Mouse (Mus musculus) embryo, embryonic 9.5 days (tissue): ENCODE results near the gene Catsperg2.
A peak's percentile ranks its signal among the peaks of the same experiment; 100 is the strongest.
"Not testable (repeated sequence)": the region's sequence is repeated elsewhere in the genome, so short reads cannot be mapped to it uniquely, and the experiment has no call there.

Experiments
- DNase-seq: peaks from one replicate; pipeline ENCODE4 v3.0.0-alpha.2; 2017; ENCODE audit errors: extremely low spot score

Gene Catsperg2

GRCm38 (mm10) chr7:29726860-29727259, at the start of gene Catsperg2:
Catsperg2 (minus strand) TSS chr7:29727032.
- not testable (repeated sequence) for DNase-seq

GRCm38 (mm10) chr7:29776568-29776967, 49.7 kb upstream of the Catsperg2 start:
- DNase-seq: no peak

GRCm38 (mm10) chr7:29774371-29774770, 47.5 kb upstream of the Catsperg2 start:
- DNase-seq: no peak

GRCm38 (mm10) chr7:29773503-29773902, 46.7 kb upstream of the Catsperg2 start:
- DNase-seq: no peak

GRCm38 (mm10) chr7:29768980-29769379, 42.1 kb upstream of the Catsperg2 start:
- DNase-seq: no peak

- peak; percentile 93 for DNase-seq
Measured at GRCm38 (mm10) chr7:29768090-29768900, 41.5 kb upstream of the Catsperg2 start, which contains the start of gene Zfp84. Zfp84 (plus strand) TSS chr7:29768552.

DNA sequence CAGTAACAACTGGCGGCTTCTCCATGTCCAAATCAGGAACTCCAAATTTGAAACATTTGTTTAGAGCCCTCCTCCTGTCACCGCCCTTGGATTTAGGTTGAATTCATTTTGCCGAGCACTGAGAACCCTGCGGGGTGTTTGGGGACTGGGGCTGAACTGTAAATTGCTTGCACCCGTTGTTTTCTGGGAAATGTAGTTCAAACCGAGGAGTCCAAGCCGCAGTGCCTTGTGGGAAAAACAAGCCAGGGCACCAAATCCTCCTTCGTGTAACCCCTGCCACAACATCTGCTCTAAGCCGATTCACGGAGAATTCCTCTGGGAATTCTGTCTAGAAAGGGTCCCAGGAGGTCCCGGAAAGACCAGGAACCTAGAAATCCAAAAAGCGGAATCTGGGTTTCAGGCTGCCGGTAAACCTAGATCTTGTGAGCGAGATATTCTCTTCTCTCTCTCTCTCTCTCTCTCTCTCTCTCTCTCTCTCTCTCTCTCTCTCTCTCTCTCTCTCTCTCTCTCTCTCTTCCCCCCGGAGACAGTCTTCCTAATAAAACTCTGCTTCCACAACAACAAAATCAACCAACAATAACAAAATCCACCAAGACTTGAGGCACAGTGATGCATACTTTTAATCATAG, 40.3 kb upstream of the Catsperg2 start:
- peak; percentile 80 for DNase-seq

- DNase-seq: no peak
Measured at GRCm38 (mm10) chr7:29764702-29765101, 37.9 kb upstream of the Catsperg2 start.

DNA sequence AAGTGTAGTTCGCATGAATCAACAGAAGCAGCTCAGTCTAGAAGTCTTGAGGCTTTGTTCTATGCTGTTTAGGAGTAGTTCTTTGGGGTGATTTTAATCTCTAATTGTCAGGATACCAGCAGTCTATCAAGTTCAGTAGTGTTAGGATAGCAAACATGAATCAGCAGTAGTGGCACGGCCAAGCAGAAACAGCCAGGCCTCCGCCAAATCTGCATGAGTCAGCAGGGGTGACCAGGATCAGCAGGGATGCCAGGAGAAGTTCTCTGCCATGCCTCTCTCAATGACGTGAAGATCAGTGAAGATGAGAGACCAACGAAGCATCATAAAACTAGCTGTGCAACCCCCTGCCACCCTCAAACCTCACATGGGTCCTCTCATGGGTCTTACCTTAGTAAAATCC, 33.6 kb upstream of the Catsperg2 start:
- no peak for DNase-seq

GRCm38 (mm10) chr7:29742258-29742657, 15.4 kb upstream of the Catsperg2 start:
- no peak for DNase-seq

GRCm38 (mm10) chr7:29728055-29728454, 1.2 kb upstream of the Catsperg2 start:
- no peak for DNase-seq

DNA sequence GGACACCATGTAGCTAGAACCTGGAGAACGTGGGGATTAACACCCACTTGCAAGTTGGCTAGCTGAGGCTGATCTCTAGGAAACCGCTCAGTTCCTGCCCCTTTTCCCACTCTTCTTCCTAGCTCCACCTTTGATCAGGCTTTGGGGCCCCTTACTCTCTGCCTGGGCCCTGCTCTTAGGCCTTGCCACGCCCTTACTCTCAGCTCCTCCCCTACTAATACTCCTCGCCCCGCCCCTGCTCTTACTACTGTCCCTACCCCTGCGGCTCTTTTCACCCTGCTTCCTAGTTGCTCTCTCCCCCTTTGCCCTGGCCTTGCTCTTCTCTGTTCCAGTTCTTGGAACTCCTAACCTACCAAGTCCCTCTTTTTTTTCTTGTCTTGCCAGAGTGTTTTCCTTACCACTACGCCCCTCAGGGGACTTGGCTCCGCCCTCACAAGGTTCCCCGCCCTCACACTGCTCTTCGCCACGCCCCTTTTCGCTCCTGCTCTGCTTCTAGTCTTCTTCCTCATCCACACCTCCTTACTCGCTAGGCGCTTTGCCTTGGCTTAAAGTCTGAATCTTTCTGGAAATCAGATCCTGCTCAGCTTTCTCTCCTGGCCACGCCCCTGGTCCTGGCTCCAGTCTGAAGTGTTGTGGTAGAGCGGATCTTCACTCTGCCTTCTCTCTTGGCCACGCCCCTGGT, 1.2 kb downstream of the Catsperg2 start:
- DNase-seq: peak; percentile 7

DNA sequence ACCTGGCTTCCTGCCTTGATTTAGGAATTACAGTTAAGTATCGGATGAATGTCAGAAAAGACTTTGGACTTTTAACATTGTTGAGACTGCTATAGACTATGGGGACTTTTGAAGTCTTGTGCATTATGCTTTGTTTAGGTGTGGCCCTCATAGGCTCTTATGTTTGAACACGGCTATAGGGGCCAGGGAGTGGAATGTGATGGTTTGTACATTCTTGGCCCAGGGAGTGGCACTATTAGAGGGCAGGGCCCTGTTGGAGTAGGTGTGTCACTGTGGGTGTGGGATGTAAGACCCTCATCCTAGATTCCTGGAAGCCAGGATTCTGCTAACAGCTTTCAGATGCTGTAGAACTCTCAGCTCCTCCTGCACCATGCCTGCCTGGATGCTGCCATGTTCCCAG, 17.9 kb downstream of the Catsperg2 start:
- DNase-seq: not testable (repeated sequence)

GRCm38 (mm10) chr7:29695231-29695630, 31.6 kb downstream of the Catsperg2 start:
- not testable (repeated sequence) for DNase-seq

- DNase-seq: no peak
Measured at GRCm38 (mm10) chr7:29681868-29682267, 45.0 kb downstream of the Catsperg2 start.
